Mouse (Mus musculus): ENCODE results near the gene Mttp. TPM values are rescaled to one million over a fixed set of nuclear protein-coding genes. Genes with fewer than 3 reads are reported as not detected.

Gene Mttp
- 7.6 and 10.4 TPM in 2 replicates for polyA plus RNA-seq (2015; fragmentation: Nextera tagmentation; extraction: Ambion mirVana)

GRCm38 (mm10) chr3:138144642-138145171, at the start of gene Mttp:
Gene Mttp, minus strand, starts transcription at chr3:138144968.
- no peak for ATAC-seq (ENCODE audit: low read depth)
- peaks cover 6% of the 10 kb centered on the region; the same call in 1 of the 2 replicates for H3K36me3 ChIP-seq
- 2% methylated on average over 8 of the region's 8 CpGs for WGBS
- H3K27me3 ChIP-seq = no peaks in the 10 kb centered on the region
- H3K4me2 ChIP-seq = peak within 1 kb of the TSS; percentile 82
- no peaks in the 10 kb centered on the region for H3K9me3 ChIP-seq
- H3K9ac ChIP-seq = peak within 1 kb of the TSS; percentile 74
- peaks cover 9% of the 10 kb centered on the region for H3K4me1 ChIP-seq (replicated peaks)
- peak within 1 kb of the TSS; percentile 95 for H3K27ac ChIP-seq (replicated peaks)
- peak within 1 kb of the TSS; percentile 62 for H3K4me3 ChIP-seq

- Histone ChIP-seq H3K4me1 (replicated peaks) (no peaks in the 10 kb centered on the region), H3K36me3 (no peaks in the 10 kb centered on the region), H3K4me2 (no peak within 1 kb of the TSS), H3K27ac (replicated peaks) (no peak within 1 kb of the TSS), H3K4me3 (no peak within 1 kb of the TSS), H3K9me3 (no peaks in the 10 kb centered on the region), H3K9ac (no peak within 1 kb of the TSS), H3K27me3 (no peaks in the 10 kb centered on the region)
- WGBS = 81% methylated on average over 15 of the region's 15 CpGs
- ATAC-seq (ENCODE audit: low read depth) = no peak
Observed at GRCm38 (mm10) chr3:138193683-138194302, 49.0 kb upstream of the Mttp start, which contains the start of gene 4930579F01Rik. Gene 4930579F01Rik, minus strand, starts transcription at chr3:138193825.

GRCm38 (mm10) chr3:138192260-138192659, 47.5 kb upstream of the Mttp start:
- no peaks in the 10 kb centered on the region for H3K27me3 ChIP-seq
- no peak overlapping the region for H3K9ac ChIP-seq
- H3K27ac ChIP-seq (replicated peaks) = no peak overlapping the region
- no peak overlapping the region for H3K4me3 ChIP-seq
- H3K4me1 ChIP-seq (replicated peaks) = no peaks in the 10 kb centered on the region
- no peaks in the 10 kb centered on the region for H3K36me3 ChIP-seq
- 88% methylated on average over 7 of the region's 7 CpGs for WGBS
- H3K9me3 ChIP-seq = no peaks in the 10 kb centered on the region
- H3K4me2 ChIP-seq = no peak overlapping the region
- ATAC-seq (ENCODE audit: low read depth) = no peak

GRCm38 (mm10) chr3:138185995-138186930, 41.5 kb upstream of the Mttp start:
- H3K27me3 ChIP-seq = no peaks in the 10 kb centered on the region
- WGBS = 85% methylated on average over 26 of the region's 26 CpGs
- H3K9ac ChIP-seq = no peak overlapping the region
- no peaks in the 10 kb centered on the region for H3K36me3 ChIP-seq
- no peaks in the 10 kb centered on the region for H3K9me3 ChIP-seq
- ATAC-seq (ENCODE audit: low read depth) = peak; percentile 53; the same call in 1 of the 2 replicates
- H3K27ac ChIP-seq (replicated peaks) = 0 out of 2 replicates have a peak overlapping the region, but pooled peaks have one; percentile 9
- peaks cover 5% of the 10 kb centered on the region for H3K4me1 ChIP-seq (replicated peaks)
- H3K4me2 ChIP-seq = no peak overlapping the region
- H3K4me3 ChIP-seq = no peak overlapping the region

GRCm38 (mm10) chr3:138185290-138185689, 40.5 kb upstream of the Mttp start:
- H3K27ac ChIP-seq (replicated peaks) = no peak overlapping the region
- WGBS = 68% methylated on average over 4 of the region's 4 CpGs
- no peak overlapping the region for H3K9ac ChIP-seq
- peaks cover 5% of the 10 kb centered on the region for H3K4me1 ChIP-seq (replicated peaks)
- H3K27me3 ChIP-seq = no peaks in the 10 kb centered on the region
- no peak for ATAC-seq (ENCODE audit: low read depth)
- no peak overlapping the region for H3K4me3 ChIP-seq
- H3K4me2 ChIP-seq = no peak overlapping the region
- H3K9me3 ChIP-seq = no peaks in the 10 kb centered on the region
- no peaks in the 10 kb centered on the region for H3K36me3 ChIP-seq

GRCm38 (mm10) chr3:138183371-138183770, 38.6 kb upstream of the Mttp start:
- Histone ChIP-seq H3K4me2 (no peak overlapping the region), H3K27me3 (no peaks in the 10 kb centered on the region), H3K9ac (no peak overlapping the region), H3K9me3 (no peaks in the 10 kb centered on the region), H3K4me1 (replicated peaks) (peaks cover 5% of the 10 kb centered on the region), H3K4me3 (no peak overlapping the region), H3K36me3 (no peaks in the 10 kb centered on the region), H3K27ac (replicated peaks) (no peak overlapping the region)
- no peak for ATAC-seq (ENCODE audit: low read depth)
- 90% methylated on average over 7 of the region's 7 CpGs for WGBS

GRCm38 (mm10) chr3:138182019-138182418, 37.3 kb upstream of the Mttp start:
- Histone ChIP-seq H3K4me2 (no peak overlapping the region), H3K27me3 (no peaks in the 10 kb centered on the region), H3K9me3 (no peaks in the 10 kb centered on the region), H3K36me3 (no peaks in the 10 kb centered on the region), H3K27ac (replicated peaks) (no peak overlapping the region), H3K9ac (no peak overlapping the region), H3K4me1 (replicated peaks) (peaks cover 5% of the 10 kb centered on the region), H3K4me3 (no peak overlapping the region)
- 89% methylated on average over 2 of the region's 2 CpGs for WGBS
- no peak for ATAC-seq (ENCODE audit: low read depth)

- WGBS = 89% methylated on average over 6 of the region's 6 CpGs
- no peak overlapping the region for H3K27ac ChIP-seq (replicated peaks)
- H3K9me3 ChIP-seq = no peaks in the 10 kb centered on the region
- no peak for ATAC-seq (ENCODE audit: low read depth)
- H3K4me2 ChIP-seq = no peak overlapping the region
- H3K4me1 ChIP-seq (replicated peaks) = no peaks in the 10 kb centered on the region
- H3K4me3 ChIP-seq = no peak overlapping the region
- H3K9ac ChIP-seq = no peak overlapping the region
- H3K36me3 ChIP-seq = no peaks in the 10 kb centered on the region
- no peaks in the 10 kb centered on the region for H3K27me3 ChIP-seq
Observed at GRCm38 (mm10) chr3:138175551-138175950, 30.8 kb upstream of the Mttp start.

GRCm38 (mm10) chr3:138173291-138173690, 28.5 kb upstream of the Mttp start:
- H3K27me3 ChIP-seq = no peaks in the 10 kb centered on the region
- WGBS = 83% methylated on average over 10 of the region's 10 CpGs
- no peaks in the 10 kb centered on the region for H3K9me3 ChIP-seq
- H3K4me1 ChIP-seq (replicated peaks) = no peaks in the 10 kb centered on the region
- no peak overlapping the region for H3K9ac ChIP-seq
- no peak overlapping the region for H3K4me2 ChIP-seq
- no peak overlapping the region for H3K4me3 ChIP-seq
- ATAC-seq (ENCODE audit: low read depth) = no peak
- no peak overlapping the region for H3K27ac ChIP-seq (replicated peaks)
- no peaks in the 10 kb centered on the region for H3K36me3 ChIP-seq

GRCm38 (mm10) chr3:138162553-138163183, 17.9 kb upstream of the Mttp start:
- no peak overlapping the region for H3K27ac ChIP-seq (replicated peaks)
- no peaks in the 10 kb centered on the region for H3K27me3 ChIP-seq
- ATAC-seq (ENCODE audit: low read depth) = no peak
- 66% methylated on average over 4 of the region's 4 CpGs for WGBS
- H3K9me3 ChIP-seq = no peaks in the 10 kb centered on the region
- no peak overlapping the region for H3K4me3 ChIP-seq
- H3K4me1 ChIP-seq (replicated peaks) = no peaks in the 10 kb centered on the region
- H3K36me3 ChIP-seq = no peaks in the 10 kb centered on the region
- no peak overlapping the region for H3K9ac ChIP-seq
- no peak overlapping the region for H3K4me2 ChIP-seq

GRCm38 (mm10) chr3:138161623-138162022, 16.9 kb upstream of the Mttp start:
- no peaks in the 10 kb centered on the region for H3K9me3 ChIP-seq
- no peak overlapping the region for H3K4me3 ChIP-seq
- H3K4me2 ChIP-seq = no peak overlapping the region
- H3K27me3 ChIP-seq = no peaks in the 10 kb centered on the region
- peaks cover 2% of the 10 kb centered on the region; the same call in 1 of the 2 replicates for H3K36me3 ChIP-seq
- no peak for ATAC-seq (ENCODE audit: low read depth)
- no peak overlapping the region for H3K9ac ChIP-seq
- H3K4me1 ChIP-seq (replicated peaks) = no peaks in the 10 kb centered on the region
- WGBS = 86% methylated on average over 10 of the region's 10 CpGs
- H3K27ac ChIP-seq (replicated peaks) = no peak overlapping the region

GRCm38 (mm10) chr3:138156651-138157050, 11.9 kb upstream of the Mttp start:
- Histone ChIP-seq H3K27me3 (no peaks in the 10 kb centered on the region), H3K27ac (replicated peaks) (no peak overlapping the region), H3K9ac (no peak overlapping the region), H3K4me1 (replicated peaks) (no peaks in the 10 kb centered on the region), H3K36me3 (peaks cover 12% of the 10 kb centered on the region), H3K4me2 (no peak overlapping the region), H3K4me3 (no peak overlapping the region), H3K9me3 (no peaks in the 10 kb centered on the region)
- no peak for ATAC-seq (ENCODE audit: low read depth)
- 68% methylated on average over 10 of the region's 10 CpGs for WGBS
